Mouse (Mus musculus) CH12.LX (cell line): Measurements from ENCODE around the gene Acat1.

Experiments
- BHLHE40 ChIP-seq: IDR thresholded peaks from 2 replicates; pipeline ENCODE4 v1.6.1; 2011; ENCODE audit warnings: mild to moderate bottlenecking, low read depth, low read length, improper control_type of control experiment
- CHD1 ChIP-seq: IDR thresholded peaks from 2 replicates; pipeline ENCODE4 v1.6.1; 2012; ENCODE audit warnings: low read depth, low read length, improper control_type of control experiment, inconsistent platforms
- CTCF ChIP-seq, 2 experiments: IDR thresholded peaks in 1 of 2; conservative IDR thresholded peaks in 1 of 2; 2 replicates each; pipeline ENCODE4 v1.5.1; 2011 to 2012; ENCODE audit warnings: low read depth in 2 of 2, low read length in 2 of 2, improper control_type of control experiment in 1 of 2, inconsistent platforms in 1 of 2, mild to moderate bottlenecking in 1 of 2, moderate library complexity in 1 of 2
- EP300 ChIP-seq: IDR thresholded peaks from 2 replicates; pipeline ENCODE4 v1.6.1; 2011; ENCODE audit warnings: low read length, improper control_type of control experiment
- IRF4 ChIP-seq: IDR thresholded peaks from 2 replicates; pipeline ENCODE4 v1.6.1; 2014; ENCODE audit warnings: low read depth, mild to moderate bottlenecking, inconsistent platforms, low read length, improper control_type of control experiment
- KAT2A ChIP-seq: IDR thresholded peaks from 2 replicates; pipeline ENCODE4 v1.6.1; 2012; ENCODE audit warnings: low read length, improper control_type of control experiment, inconsistent platforms; ENCODE audit not compliant: insufficient replicate concordance
- MAX ChIP-seq: IDR thresholded peaks from 2 replicates; pipeline ENCODE4 v1.6.1; 2011; ENCODE audit warnings: low read length, improper control_type of control experiment
- NELFE ChIP-seq: IDR thresholded peaks from 2 replicates; pipeline ENCODE4 v1.6.1; 2011; ENCODE audit warnings: low read depth, low read length, improper control_type of control experiment
- POLR2A ChIP-seq: IDR thresholded peaks from 2 replicates; pipeline ENCODE4 v1.6.1; 2011; ENCODE audit warnings: low read depth, mild to moderate bottlenecking, improper control_type of control experiment, low read length
- USF1 ChIP-seq: IDR thresholded peaks from 2 replicates; pipeline ENCODE4 v1.6.1; 2014; ENCODE audit warnings: low read depth, mild to moderate bottlenecking, inconsistent platforms, low read length, improper control_type of control experiment
- USF2 ChIP-seq: conservative IDR thresholded peaks from 2 replicates; pipeline ENCODE4 v1.6.1; 2011; ENCODE audit warnings: low read depth, low read length, improper control_type of control experiment
- ZNF384 ChIP-seq: IDR thresholded peaks from 2 replicates; pipeline ENCODE4 v1.6.1; 2012; ENCODE audit warnings: low read depth, low read length, improper control_type of control experiment, inconsistent platforms

GRCm38 (mm10) chr9:53615246-53615645, 5.1 kb upstream of the Acat1 start:
- TF ChIP-seq ZNF384 (no peak), POLR2A (no peak), MAX (no peak), BHLHE40 (no peak), CHD1 (no peak), NELFE (no peak), CTCF (conservative IDR thresholded peaks at IDR 0.05 in 1 of 2, IDR thresholded peaks at IDR 0.05 in 1 of 2; ENCODE audit: low read depth in 2 of 2, low read length in 2 of 2) (no peak), USF2 (no peak), EP300 (no peak), IRF4 (no peak), USF1 (no peak), KAT2A (no peak)
